Comparison of ENCODE assay signal across 31 mouse cellular contexts in the genomic region with DNA sequence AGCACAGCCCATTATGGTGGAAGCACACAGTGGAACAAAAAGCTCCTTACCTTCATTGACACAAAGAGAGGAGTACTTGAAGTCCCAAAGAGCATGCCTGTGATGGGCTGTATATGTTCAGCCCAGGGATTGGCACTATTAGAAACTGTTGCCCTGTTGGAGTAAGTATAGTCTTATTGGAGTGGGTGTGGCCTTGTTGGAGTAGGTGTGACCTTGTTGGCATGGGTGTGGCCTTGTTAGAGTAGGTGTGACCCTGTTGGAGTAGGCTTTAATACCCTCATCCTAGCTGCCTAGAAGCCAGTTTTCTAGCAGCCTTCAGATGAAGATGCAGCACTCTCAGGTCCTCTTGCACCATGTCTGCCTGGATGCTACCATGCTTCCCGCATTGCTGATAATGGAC. TPM values are rescaled to one million over a fixed set of nuclear protein-coding genes. Genes with fewer than 3 reads are reported as not detected.
"Had no signal": no experiment of that assay in that cellular context is flagged by ENCODE, and none has a peak within 500 bp of the region (broad histone marks: within the 10 kb centered on the region; RNA-seq: fewer than 3 reads in every experiment).

No protein-coding gene starts in this region.

- H3K4me1 ChIP-seq: limb, embryonic 10.5 days; limb, embryonic 13.5 days; liver, embryonic 13.5 days had no signal

- H3K27me3 ChIP-seq: limb, embryonic 13.5 days; liver, embryonic 13.5 days had no signal

- H3K27ac ChIP-seq: kidney, postnatal 0 days; layer of hippocampus, adult 2 months; limb, embryonic 10.5 days; limb, embryonic 13.5 days; liver, embryonic 13.5 days; stomach, postnatal 0 days had no signal

- H3K4me2 ChIP-seq: limb, embryonic 13.5 days; liver, embryonic 13.5 days; midbrain, embryonic 11.5 days had no signal

- H3K4me3 ChIP-seq: layer of hippocampus, adult 2 months; limb, embryonic 10.5 days; limb, embryonic 13.5 days; liver, embryonic 13.5 days had no signal

- H3K9ac ChIP-seq: limb, embryonic 13.5 days; liver, embryonic 13.5 days had no signal

- H3K9me3 ChIP-seq: limb, embryonic 10.5 days; limb, embryonic 13.5 days; liver, embryonic 13.5 days had no signal

- DNase-seq: kidney, postnatal 25 days; layer of hippocampus, adult 9-11 months; liver; liver, embryonic 13.5 days; lung, adult 2 months; lung, postnatal 14 days; lung, postnatal 4 days; midbrain, embryonic 14.5 days; right cerebral cortex, adult 18-20 months; right cerebral cortex, postnatal 14 days; right cerebral cortex, postnatal 4 days; thymus, adult 2 months; thymus, postnatal 14 days; thymus, postnatal 4 days had no signal

- H3K36me3 ChIP-seq: limb, embryonic 10.5 days; limb, embryonic 13.5 days; liver, embryonic 13.5 days had no signal

RNA-seq across cellular contexts. Expression of a gene that starts 30.2 kb away (rescaled TPM):
- total RNA-seq: layer of hippocampus, adult 2 months; layer of hippocampus, postnatal 25 days; left cerebral cortex, adult 18-20 months; left cerebral cortex, postnatal 25 days; megakaryocyte progenitor cell, adult 5-6 weeks; megakaryocyte-erythroid progenitor cell, adult 5-6 weeks; midbrain, postnatal 0 days had no signal
- polyA plus RNA-seq: kidney, embryonic 14.5 days; kidney, postnatal 0 days; large intestine, adult 2 months; limb, embryonic 10.5 days; limb, embryonic 13.5 days; liver, embryonic 13.5 days; liver, embryonic 16.5 days; lung, adult 2 months; lung, embryonic 16.5 days; midbrain, embryonic 14.5 days; stomach, embryonic 14.5 days; stomach, postnatal 0 days had no signal
